Mouse (Mus musculus): ENCODE measurements around the gene Il9r.
A peak's percentile ranks its signal among the peaks of the same experiment; 100 is the strongest.

The Il9r gene

DNA sequence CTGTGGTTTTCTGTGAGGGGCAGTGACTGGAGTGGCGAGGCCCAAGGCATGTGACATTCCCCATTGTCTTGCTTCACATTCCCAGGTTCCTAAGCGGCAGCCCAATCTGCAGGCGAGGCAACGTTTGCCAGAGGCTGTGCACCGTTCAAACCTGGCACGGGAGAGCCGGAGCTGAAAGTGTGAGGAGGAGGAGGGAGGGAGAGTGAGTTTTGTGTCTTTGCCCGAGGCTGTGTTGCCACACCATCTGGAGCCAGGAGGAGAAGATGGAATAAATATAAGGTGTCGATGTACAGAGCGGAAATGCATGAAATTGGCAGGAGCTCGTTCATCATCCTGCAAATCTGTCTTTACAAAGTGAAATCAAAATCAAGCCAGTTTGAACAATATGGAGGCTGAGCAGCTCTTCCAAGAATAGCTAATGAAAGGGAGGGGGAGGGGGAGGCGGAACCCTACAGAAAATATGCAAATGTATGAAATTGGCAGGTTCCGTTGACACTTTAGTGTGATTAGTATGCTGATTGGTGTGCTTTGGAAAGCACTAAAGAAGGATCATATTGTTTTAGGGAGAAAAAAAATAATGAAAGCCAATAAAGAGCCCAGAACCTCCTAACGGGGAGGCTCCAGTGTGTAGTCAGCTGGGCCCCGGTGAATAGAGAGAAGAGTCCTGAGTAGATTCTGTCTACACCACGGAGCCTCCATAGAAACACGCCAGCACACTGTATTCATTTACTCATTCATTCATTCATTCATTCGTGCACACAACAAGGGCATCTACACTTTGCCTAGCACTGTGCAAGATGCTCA lies 42.1 kb downstream of the Il9r start:
- DNase-seq = peak; percentile 86

DNA sequence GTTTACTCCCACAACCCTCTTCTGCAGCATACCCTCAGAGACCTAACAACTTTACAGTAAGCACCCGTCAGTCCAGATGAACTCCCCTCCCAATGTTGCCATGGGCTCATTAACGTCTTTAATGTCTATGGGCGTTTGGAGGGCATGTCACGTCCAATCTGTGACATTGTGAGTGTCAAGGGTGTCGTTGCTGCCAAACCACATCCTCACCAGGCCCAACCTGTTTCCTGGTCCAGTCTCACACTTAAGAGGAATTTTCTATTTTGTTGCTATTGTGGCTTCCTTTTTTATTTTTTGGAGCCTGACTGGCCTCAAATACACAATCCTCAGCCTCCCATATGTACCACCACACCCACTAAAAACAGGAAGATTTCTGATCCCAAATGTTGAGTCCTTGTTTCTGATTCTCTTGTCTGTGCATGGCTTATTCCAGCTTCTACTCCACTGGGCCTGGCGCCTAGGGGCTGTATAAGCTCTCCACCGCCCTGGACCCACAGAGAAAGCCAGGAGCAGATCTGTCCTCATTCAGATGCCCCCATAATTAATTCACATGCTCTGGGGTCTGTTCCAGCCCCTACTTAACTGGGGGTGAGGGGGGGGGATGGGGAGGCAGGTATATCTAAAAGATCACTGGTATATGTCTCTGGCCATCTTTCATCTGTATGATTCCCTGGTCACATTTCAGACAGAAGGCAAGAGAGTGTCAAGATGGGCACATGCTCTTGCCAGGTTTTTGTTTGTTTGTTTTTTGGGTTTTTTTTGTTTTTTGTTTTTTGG lies 43.0 kb downstream of the Il9r start:
- no peak for DNase-seq

DNA sequence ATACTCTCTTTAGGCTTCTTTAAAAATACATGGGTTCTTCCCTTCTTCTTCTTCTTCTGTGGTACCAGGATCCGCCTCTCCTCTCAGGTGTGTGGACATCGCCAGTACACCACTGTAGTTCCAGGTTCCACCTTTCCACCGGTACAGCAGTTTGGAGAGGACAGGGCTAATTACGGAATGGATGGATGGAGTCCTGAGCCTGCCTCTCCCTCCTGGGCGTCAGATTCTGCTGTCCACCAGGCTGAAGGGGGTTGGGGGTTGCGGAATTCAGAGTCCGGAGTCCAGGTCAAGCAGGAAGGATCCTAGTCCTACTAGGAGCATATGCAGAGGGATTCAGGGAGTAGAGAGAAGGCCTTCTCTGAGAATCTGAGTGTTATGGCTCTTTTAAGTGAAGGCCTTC lies 46.9 kb downstream of the Il9r start:
- DNase-seq = no peak

DNA sequence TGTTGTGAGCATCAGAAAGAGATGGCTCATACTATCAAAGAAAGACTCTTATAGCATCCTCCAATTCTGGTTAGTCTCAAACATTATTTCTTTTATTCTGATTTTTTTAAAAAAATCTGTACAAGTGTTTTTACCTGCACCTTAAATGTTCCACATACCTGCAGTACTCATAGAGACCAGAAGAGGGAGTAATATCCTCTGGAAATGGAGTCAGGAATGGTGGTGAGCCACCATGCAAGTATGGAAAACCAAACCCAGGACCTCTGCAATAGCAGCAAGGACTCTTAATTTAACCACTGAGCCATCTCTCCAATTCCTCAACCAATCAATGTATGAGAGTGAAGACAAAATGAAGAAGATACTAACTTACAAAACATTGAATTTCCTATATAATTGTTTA lies 47.3 kb downstream of the Il9r start:
- no peak for DNase-seq

DNA sequence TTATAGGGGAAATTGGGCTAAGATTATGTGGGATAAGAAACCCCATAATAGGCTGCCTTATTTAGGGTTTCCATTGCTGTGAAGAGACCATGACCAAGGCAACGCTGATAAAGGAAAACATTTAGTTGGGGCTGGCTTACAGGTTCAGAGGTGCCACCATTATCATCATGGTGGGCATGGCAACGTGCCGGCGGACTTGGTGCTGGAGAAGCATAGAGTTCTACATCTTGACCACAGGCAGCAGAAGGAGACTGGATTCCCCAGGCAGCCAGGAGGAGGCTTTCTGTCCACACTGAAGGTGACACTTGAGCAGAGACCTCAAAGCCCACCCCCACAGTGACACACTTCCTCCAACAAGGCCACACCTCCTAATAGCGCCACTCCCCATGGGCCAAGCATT lies 48.8 kb downstream of the Il9r start:
- DNase-seq = no peak

DNA sequence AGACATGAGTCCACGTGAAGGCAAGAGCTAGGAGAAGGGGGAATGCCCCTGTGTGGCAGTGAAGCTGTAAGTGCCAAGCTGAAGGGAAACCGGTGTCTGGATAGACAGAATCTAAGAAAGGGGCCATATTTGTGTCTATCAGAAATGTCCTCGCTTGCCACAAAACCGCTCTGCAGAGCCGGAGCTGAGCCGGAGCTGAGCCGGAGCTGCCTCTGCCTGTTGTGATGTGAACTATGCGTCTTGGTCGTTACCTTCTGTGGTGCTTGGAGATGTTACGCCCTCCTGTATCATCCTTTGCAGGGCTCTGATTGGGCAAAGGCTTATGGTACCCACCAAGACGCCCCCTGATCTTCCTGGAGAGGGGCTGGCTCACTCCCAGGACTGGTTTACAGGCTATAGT lies 50.5 kb downstream of the Il9r start:
- no peak for DNase-seq

DNA sequence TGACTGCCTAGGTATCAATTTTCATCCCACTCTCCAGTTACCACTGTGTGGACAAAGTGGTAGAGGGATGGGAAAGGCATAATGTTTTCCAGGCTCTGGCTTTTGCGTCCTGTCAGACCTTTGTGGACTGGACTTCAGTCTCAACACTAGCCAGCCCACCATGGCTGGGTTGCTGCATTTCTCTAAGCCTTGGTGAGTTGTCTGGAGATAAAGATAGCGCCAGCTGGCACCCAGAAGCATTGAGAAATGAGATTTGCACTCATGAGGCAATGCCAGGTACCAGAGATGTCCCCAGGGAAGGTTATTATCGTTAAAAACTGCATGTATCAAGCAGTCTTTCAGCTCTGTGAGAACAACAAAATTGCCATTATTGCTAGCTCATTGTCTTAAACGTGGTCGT lies 57.3 kb downstream of the Il9r start:
- no peak for DNase-seq

DNA sequence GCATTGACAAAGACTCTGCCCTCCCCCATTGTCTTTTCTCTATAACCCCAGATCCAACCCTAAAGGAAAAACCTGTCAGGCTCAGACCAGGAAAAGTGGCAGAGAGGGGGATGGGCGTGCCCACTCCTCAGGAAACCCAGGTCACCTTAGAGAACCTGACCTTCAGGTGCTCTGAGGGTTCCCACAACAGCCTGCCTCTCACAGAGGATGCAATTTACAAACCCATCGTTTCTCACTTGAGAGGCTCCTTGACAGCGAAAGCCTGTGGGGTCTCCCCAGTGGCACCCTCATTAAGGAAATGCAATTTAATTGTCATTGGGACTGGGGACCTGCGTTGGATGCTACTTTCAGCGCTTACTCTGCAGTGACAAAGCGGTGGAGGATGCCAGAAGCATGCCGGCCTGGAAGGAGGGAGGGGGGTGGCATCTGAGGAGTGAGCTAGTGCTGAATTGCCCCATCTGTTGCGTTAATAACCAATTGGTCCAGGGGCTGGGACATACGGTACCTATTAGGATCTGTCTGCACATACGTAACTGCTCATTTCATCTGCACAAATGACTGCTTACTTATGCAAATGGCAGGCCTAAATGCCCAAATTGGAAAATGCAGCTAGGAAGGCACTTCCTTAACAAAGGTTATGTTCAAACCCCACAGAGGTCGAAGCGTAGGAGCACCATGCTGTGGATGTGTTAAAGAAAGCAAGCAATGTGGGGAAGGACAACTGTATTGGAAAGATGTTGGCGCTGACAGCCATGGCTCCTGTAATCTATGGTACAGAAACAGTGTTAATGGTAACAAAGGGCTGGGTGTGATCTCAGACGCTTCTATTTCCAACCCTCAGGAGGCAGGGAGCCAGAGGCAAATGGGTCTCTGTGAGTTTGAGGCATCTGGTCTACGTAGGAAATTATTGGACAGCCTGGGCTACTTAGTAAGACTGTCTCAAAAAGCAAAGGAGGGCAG lies 58.2 kb downstream of the Il9r start:
- DNase-seq = no peak

DNA sequence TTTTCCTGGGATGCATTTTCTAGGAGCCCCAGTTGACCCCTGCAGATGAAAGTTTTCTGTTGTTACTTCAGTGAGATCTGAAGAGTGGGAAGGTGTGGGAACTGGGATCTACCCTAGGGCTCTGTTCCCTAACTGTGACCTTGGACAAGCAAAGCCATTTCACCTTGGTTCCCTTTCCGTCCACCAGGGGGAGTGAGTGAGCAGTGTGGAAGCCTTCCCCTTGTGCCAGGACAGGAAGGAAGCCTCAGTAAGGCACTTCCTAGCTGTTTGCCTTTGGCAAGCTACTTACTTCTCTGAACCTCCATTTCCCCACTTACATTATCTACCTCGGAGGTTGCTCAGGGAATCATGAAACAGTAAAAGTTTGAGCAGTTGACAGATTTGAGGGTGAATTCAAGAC lies 59.0 kb downstream of the Il9r start:
- peak; percentile 60 for DNase-seq

DNA sequence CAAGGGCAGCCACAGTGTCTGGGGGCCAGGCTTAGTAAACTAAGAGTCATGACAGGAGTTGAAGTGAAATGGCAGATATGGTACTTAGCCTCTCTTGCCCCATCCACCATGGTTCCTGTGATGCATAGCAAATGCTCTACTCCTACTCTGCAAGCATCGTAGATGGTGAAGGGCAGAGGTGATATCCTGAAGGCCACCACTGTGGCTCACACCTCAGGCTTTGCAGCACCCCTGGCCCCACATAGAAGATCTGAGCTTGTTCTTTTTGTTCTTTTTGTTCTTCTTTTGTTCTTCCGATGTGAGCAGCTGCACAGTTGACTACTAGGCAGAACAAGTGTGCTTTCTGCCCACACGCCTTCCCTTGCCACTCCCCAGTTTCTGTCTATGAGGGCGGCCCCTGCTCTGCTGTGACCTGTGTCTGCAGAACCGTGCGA lies 60.5 kb downstream of the Il9r start:
- DNase-seq = no peak

DNA sequence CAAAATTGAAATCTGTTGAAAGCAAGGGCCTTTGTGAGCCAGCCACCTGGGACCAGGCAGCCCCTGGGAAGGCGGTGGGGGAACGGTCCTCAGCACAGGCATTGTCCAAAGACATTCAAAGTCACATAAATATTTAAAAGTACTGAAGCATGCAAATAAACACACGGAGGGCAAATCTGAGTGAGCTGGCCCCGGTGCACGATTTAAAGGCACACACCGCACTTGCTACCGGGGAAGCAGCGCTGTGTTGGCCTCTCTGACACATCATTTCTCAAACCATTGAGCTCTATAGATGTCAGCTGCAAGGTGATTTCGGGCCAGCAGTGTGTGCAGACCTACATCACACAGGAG lies 61.5 kb downstream of the Il9r start:
- no peak for DNase-seq

DNA sequence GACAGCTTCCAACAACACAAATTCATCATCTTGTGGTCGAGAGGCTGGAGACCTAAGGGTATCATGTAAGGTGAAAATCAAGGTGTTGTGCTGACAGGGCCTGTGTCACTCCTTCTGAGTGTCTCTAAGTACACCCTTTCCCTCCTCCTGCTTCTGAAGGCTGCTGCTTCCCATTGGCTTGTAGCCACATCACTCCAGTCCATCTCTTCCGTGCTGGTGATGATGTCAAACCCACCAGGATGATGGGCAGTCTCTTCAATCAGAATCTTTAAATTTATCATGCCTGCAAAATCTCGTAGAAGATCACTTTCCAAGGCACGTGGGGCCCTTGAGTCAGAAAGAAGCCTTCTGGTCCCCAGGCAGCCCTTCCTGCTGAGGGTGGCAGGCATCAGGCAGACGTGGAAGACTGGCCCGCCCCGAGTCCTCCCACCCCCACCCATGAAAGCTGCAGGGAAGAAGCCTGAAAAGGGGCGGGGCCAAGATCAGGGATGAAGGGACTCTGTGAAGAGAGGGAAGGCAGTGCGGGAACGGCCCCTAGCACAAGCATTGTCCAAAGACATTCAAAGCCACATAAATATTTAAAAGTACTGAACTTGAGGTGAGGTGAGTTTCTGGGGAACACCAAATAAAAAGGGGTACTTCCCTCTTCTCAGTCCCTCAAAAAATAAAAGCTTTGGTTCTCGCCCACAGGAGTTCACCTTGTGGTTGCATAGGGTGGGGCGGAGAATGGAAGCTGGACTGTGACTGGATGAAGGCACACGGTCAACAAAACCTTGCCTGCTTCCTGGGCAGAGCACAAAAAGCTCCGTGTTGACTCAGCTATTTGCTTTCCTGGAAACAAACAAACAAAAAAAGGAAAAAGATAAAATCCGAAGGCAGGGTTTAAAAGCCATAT lies 62.1 kb downstream of the Il9r start:
- no peak for DNase-seq

Data from right cerebral cortex, adult 18-20 months (tissue).